In the genomic region with DNA sequence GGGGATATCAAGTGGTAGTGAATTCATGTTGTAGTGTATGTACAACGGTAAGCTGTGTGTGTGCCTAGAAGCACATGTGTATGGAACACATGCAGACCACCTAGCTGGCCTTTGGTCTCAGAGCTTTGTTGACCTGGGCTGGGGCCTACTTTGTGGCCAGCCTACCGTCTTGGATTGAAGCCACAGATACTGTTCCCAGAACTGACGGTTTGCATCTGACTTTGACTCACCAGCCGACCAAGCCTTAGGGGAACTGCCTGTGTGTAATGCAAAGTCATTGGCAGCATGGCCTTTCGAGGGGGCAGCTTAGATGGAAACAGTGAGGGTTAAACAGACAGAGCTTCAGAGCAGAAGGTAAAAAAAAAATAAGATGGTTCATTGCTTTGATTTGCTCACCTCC, we compare ENCODE assay signal across 10 mouse cellular contexts.
A peak's percentile ranks its signal among the peaks of the same experiment; 100 is the strongest.
DNase-seq lines count a peak whose midpoint lies in the region; ATAC-seq lines count a peak whose summit lies in the region.
"Had no signal": no experiment of that assay in that cellular context is flagged by ENCODE, and none has a peak within 500 bp of the region (broad histone marks: within the 10 kb centered on the region; RNA-seq: fewer than 3 reads in every experiment).

No protein-coding gene starts in this region.

- 56% methylated on average over 5 of the region's 5 CpGs for WGBS in embryonic facial prominence, embryonic 13.5 days
- WGBS in embryonic facial prominence, embryonic 10.5 days, result 86% methylated on average over 5 of the region's 5 CpGs
- WGBS in liver, embryonic 12.5 days (ENCODE audit: insufficient replicate concordance), result 37% methylated on average over 5 of the region's 5 CpGs
- WGBS in midbrain, embryonic 10.5 days, result 85% methylated on average over 5 of the region's 5 CpGs

- H3K36me3 ChIP-seq in embryonic facial prominence, embryonic 13.5 days, result peaks cover 49% of the 10 kb centered on the region
- H3K36me3 ChIP-seq in embryonic facial prominence, embryonic 10.5 days (replicated peaks), result peaks cover 40% of the 10 kb centered on the region
- peaks cover 2% of the 10 kb centered on the region; the same call in 1 of the 2 replicates for H3K36me3 ChIP-seq in liver, embryonic 12.5 days
- peaks cover 10% of the 10 kb centered on the region for H3K36me3 ChIP-seq in midbrain, embryonic 10.5 days

- no peak for ATAC-seq in embryonic facial prominence, embryonic 13.5 days (ENCODE audit: insufficient number of reproducible peaks, insufficient read depth, low FRiP score, low TSS enrichment, low read depth)
- no peak for ATAC-seq in liver, embryonic 12.5 days
- ATAC-seq in common myeloid progenitor, adult 5-6 weeks (replicated peaks; ENCODE audit: low read depth, poor library complexity, severe bottlenecking), result peak; percentile 46
- ATAC-seq in megakaryocyte progenitor cell, adult 5-6 weeks (replicated peaks; ENCODE audit: poor library complexity), result peak; percentile 57

- no peaks in the 10 kb centered on the region for H3K9me3 ChIP-seq in embryonic facial prominence, embryonic 13.5 days
- 0 out of 2 replicates have a peak, but pooled peaks cover 4% of the 10 kb centered on the region for H3K9me3 ChIP-seq in embryonic facial prominence, embryonic 10.5 days
- H3K9me3 ChIP-seq in liver, embryonic 12.5 days (replicated peaks), result no peaks in the 10 kb centered on the region
- H3K9me3 ChIP-seq in midbrain, embryonic 10.5 days (replicated peaks), result no peaks in the 10 kb centered on the region; the same call in 1 of the 2 replicates
- H3K9me3 ChIP-seq: neural tube, embryonic 12.5 days had no signal

- DNase-seq in embryonic facial prominence, embryonic 10.5 days (ENCODE audit: low spot score), result no peak
- no peak for DNase-seq in liver
- no peak for DNase-seq in midbrain, embryonic 10.5 days (ENCODE audit: low spot score)
- DNase-seq in embryo, embryonic 9.5 days (ENCODE audit: extremely low spot score), result no peak

- H3K4me2 ChIP-seq in embryonic facial prominence, embryonic 13.5 days, result peak overlapping the region; percentile 26
- H3K4me2 ChIP-seq in liver, embryonic 12.5 days, result no peak overlapping the region
- H3K4me2 ChIP-seq: neural tube, embryonic 12.5 days had no signal

- no peak overlapping the region for H3K4me3 ChIP-seq in embryonic facial prominence, embryonic 13.5 days
- H3K4me3 ChIP-seq in embryonic facial prominence, embryonic 10.5 days, result no peak overlapping the region
- no peak overlapping the region for H3K4me3 ChIP-seq in liver, embryonic 12.5 days
- H3K4me3 ChIP-seq in midbrain, embryonic 10.5 days, result no peak overlapping the region
- H3K4me3 ChIP-seq: neural tube, embryonic 12.5 days had no signal

- H3K27ac ChIP-seq in embryonic facial prominence, embryonic 13.5 days, result 0 out of 2 replicates have a peak overlapping the region, but pooled peaks have one; percentile 12
- H3K27ac ChIP-seq in embryonic facial prominence, embryonic 10.5 days (replicated peaks), result no peak overlapping the region; the same call in 1 of the 2 replicates
- 0 out of 2 replicates have a peak overlapping the region, but pooled peaks have one; percentile 1 for H3K27ac ChIP-seq in liver, embryonic 12.5 days
- no peak overlapping the region for H3K27ac ChIP-seq in midbrain, embryonic 10.5 days (replicated peaks)
- H3K27ac ChIP-seq: liver, embryonic 14.5 days; neural tube, embryonic 12.5 days had no signal

- H3K4me1 ChIP-seq in embryonic facial prominence, embryonic 13.5 days, result peaks cover 86% of the 10 kb centered on the region
- peaks cover 36% of the 10 kb centered on the region for H3K4me1 ChIP-seq in embryonic facial prominence, embryonic 10.5 days
- peaks cover 51% of the 10 kb centered on the region for H3K4me1 ChIP-seq in liver, embryonic 12.5 days
- H3K4me1 ChIP-seq in midbrain, embryonic 10.5 days, result peaks cover 14% of the 10 kb centered on the region

- peak overlapping the region; percentile 17; the same call in 1 of the 2 replicates for H3K9ac ChIP-seq in embryonic facial prominence, embryonic 13.5 days
- H3K9ac ChIP-seq in liver, embryonic 12.5 days, result no peak overlapping the region
- H3K9ac ChIP-seq: liver, embryonic 14.5 days; neural tube, embryonic 12.5 days had no signal

- no peaks in the 10 kb centered on the region for H3K27me3 ChIP-seq in embryonic facial prominence, embryonic 13.5 days
- H3K27me3 ChIP-seq in embryonic facial prominence, embryonic 10.5 days (replicated peaks; ENCODE audit: low read depth, poor library complexity, severe bottlenecking), result no peaks in the 10 kb centered on the region
- H3K27me3 ChIP-seq in liver, embryonic 12.5 days (replicated peaks), result no peaks in the 10 kb centered on the region
- no peaks in the 10 kb centered on the region for H3K27me3 ChIP-seq in midbrain, embryonic 10.5 days (ENCODE audit: low read depth, poor library complexity, severe bottlenecking)
- H3K27me3 ChIP-seq: neural tube, embryonic 12.5 days had no signal

Comparison
In these comparisons a context has a peak if more than half of its experiments do, and no peak if none do; other contexts are left out.
1. H3K27ac ChIP-seq: peak in embryonic facial prominence, embryonic 13.5 days (single experiment) and liver, embryonic 12.5 days (single experiment); none in embryonic facial prominence, embryonic 10.5 days (single experiment) and midbrain, embryonic 10.5 days (single experiment).
2. ATAC-seq: peak in common myeloid progenitor, adult 5-6 weeks (single experiment) and megakaryocyte progenitor cell, adult 5-6 weeks (single experiment); none in embryonic facial prominence, embryonic 13.5 days (single experiment) and liver, embryonic 12.5 days (single experiment).